Mouse (Mus musculus): ENCODE results near the gene Bmpr1a. TPM values are rescaled to one million over a fixed set of nuclear protein-coding genes. Genes with fewer than 3 reads are reported as not detected.
A peak's percentile ranks its signal among the peaks of the same experiment; 100 is the strongest.

Bmpr1a gene
- total RNA-seq, 2 experiments from 2014 or later: 60.5 to 71.4 TPM

DNA sequence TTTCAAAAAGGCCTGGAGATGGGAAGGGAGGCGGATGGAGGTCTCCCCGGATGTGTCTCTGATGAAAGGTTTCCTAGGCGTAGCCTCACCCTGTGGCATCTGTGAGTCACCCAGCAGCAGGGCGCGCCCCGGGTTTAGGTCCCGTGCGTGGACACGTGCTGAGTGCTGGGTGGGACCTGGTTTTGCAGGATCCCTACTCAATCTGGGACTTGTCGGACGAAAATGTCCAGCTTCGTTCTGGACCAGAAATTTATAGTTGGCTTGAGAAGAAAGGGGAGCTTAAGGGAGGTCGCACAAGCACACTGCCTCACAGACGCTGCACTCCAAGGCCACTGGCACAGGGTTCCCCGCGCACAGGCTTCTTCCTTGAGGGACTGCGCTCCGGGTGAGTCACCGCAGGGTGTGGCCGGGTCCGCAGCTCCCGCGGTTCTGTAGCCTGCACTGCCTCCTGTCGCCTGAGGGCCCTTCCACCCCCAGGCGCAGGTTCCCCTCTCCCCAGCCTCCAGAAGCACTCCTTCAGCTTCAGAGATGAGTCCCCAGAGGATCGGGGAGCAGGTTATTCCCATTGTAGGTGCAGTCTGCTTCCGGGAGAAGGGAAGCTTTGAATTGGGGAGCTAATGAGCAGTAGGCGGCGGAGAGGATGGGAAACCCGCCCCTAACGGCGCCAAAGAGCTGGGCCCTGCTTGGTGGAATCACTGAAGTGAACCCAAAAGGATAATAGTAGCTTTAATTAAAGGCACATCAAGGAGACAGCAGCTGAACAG lies 139.5 kb downstream of the Bmpr1a start:
- intact Hi-C loops (cut with DNase I): loop anchor here (1.0 to 2.0 kb wide), 3 partner anchors 53 to 283 kb away; partner anchors contain the start of genes Glud1 and Shld2
- DNase-seq: peak; percentile 75 to 84

DNA sequence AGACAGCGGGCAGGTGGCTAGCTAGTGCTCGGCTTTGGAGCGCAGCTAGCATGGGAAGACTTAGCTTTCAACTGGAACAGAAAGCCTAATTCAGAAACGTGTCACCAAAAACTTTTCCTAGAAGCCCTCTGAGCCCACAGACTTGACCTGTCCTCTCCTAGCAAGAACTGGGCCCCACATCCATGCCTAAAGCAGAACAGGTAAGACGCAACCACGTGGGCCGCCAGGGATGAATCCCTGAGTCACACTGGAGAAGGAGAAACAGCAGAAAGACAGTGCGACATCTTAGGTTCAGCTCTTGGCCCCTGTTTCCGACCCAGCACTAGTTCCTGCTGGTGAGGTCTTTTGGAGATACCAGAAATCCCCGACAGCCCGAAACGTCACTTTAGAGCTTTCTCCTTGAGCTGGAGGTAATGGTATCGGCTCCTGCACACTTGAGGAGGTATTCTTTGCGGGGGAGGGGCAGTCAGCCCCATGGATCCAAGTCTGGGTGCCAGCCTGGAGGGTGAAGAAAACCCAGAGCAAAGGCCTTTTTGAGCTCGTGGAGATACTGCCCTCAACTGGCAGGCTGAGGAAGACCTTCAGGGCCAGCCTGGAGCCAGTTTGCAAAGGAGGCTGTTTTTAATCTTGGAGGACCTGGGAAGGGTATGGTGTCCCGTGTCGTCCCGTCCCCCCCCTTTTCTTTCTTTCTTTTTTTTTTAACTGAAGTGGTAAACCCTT lies 140.3 kb downstream of the Bmpr1a start:
- intact Hi-C loops (cut with DNase I): loop anchor here (1.0 to 2.0 kb wide), 3 partner anchors 52 to 282 kb away; partner anchors contain the start of genes Glud1 and Shld2

DNA sequence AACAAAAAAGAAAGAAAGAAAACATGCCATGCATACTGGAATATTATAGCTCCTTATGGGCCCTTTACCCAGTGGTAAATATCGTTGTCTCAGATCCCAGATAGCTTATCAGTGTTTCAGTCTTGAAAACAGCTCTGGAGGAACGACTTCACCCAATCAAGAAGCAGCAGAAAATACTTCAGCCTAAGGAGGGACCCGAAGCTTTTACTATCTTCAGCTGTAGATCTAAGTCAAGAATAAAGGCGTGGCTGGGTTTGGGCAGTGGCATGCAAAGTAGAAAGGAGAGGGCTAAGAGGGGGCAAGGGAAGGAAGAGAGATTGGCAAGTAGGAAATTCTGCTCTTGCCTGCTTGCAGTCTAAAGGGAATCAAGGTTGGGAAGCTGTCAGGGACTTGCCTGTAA lies 141.0 kb downstream of the Bmpr1a start:
- intact Hi-C loops (cut with DNase I): loop anchor here (2.0 kb wide), 2 partner anchors 51 to 281 kb away; partner anchors contain the start of genes Glud1 and Shld2
- DNase-seq: no peak

More for the DNA sequence above, 140.3 kb downstream of the Bmpr1a start:
- peak; percentile 71 to 76 for DNase-seq

Other genes with a start within 250 kb of the Bmpr1a start
- gene Shld2, start 192.8 kb downstream of the Bmpr1a start, total RNA-seq (2021): 1 to 10 TPM; 6.7 to 8.6 TPM
- 100 to 1,000 TPM; 140 to 154 TPM for gene Glud1, start 192.6 kb downstream of the Bmpr1a start, total RNA-seq (2021)
- gene Fam25c, start 147.9 kb downstream of the Bmpr1a start, total RNA-seq (2021): not detected
- gene Sncg, start 128.6 kb downstream of the Bmpr1a start, total RNA-seq (2021): 1 to 10 TPM; 5.6 to 7.5 TPM
- 10 to 100 TPM; 33.7 to 44.0 TPM for gene Mmrn2, start 127.9 kb downstream of the Bmpr1a start, total RNA-seq (2021)
- gene 9230112D13Rik, start 19.5 kb upstream of the Bmpr1a start, total RNA-seq (2021): not detected
- gene Ldb3, start 85.3 kb upstream of the Bmpr1a start, total RNA-seq (2021): 100 to 1,000 TPM; 988 to 990 TPM
- gene Opn4, start 96.8 kb upstream of the Bmpr1a start, total RNA-seq (2021): 1 to 10 TPM; 2.2 to 3.1 TPM
- gene Wapl, start 170.6 kb upstream of the Bmpr1a start, total RNA-seq (2021): 10 to 100 TPM; 36.5 to 37.6 TPM